Mouse (Mus musculus) heart, embryonic 14.5 days (tissue): ENCODE data around the gene Xpo1. TPM values are rescaled to one million over a fixed set of nuclear protein-coding genes. Genes with fewer than 3 reads are reported as not detected.

Experiments used
- ATAC-seq: fragments of 200-750 bp; cut with Nextera tagmentation; 2 replicates; pipeline ENCODE4 v1.8.0; 2017; ENCODE audit warnings: low read depth, moderate TSS enrichment; ENCODE audit not compliant: insufficient number of reproducible peaks, insufficient read depth, low FRiP score
- H3K27ac ChIP-seq, 2 experiments: fragments of 200-500 bp in 1 of 2; fragments of 300-500 bp in 1 of 2; sonication (generic) in 1 of 2; replicated peaks in 1 of 2; 2 replicates each; pipeline ENCODE4 v1.5.1; 2012 to 2014; ENCODE audit warnings: low read depth in 2 of 2, low read length in 2 of 2, control low read depth in 1 of 2, mild to moderate bottlenecking in 1 of 2, mixed read lengths in 1 of 2; ENCODE audit not compliant: control insufficient read depth in 1 of 2, insufficient read depth in 1 of 2
- H3K27me3 ChIP-seq: fragments of 300-500 bp; sonication (generic); 2 replicates; pipeline ENCODE4 v1.6.1; 2014; ENCODE audit warnings: mild to moderate bottlenecking, low read length, control low read depth; ENCODE audit not compliant: control insufficient read depth, insufficient read depth
- H3K36me3 ChIP-seq: fragments of 300-500 bp; sonication (generic); 2 replicates; pipeline ENCODE4 v1.6.1; 2014; ENCODE audit warnings: mild to moderate bottlenecking, control low read depth, low read length, mixed read lengths; ENCODE audit not compliant: control insufficient read depth, insufficient read depth
- H3K4me1 ChIP-seq, 2 experiments: fragments of 200-500 bp in 1 of 2; fragments of 300-500 bp in 1 of 2; sonication (generic) in 1 of 2; 2 replicates each; pipeline ENCODE4 v1.6.1; 2012 to 2014; ENCODE audit warnings: low read length in 2 of 2, control low read depth in 1 of 2, mixed read lengths in 1 of 2; ENCODE audit not compliant: control insufficient read depth in 2 of 2, insufficient read depth in 2 of 2
- H3K4me2 ChIP-seq: fragments of 300-500 bp; sonication (generic); 2 replicates; pipeline ENCODE4 v1.6.1; 2014; ENCODE audit warnings: mild to moderate bottlenecking, low read length
- H3K4me3 ChIP-seq, 2 experiments: fragments of 200-500 bp in 1 of 2; fragments of 300-500 bp in 1 of 2; sonication (generic) in 1 of 2; 2 replicates each; pipeline ENCODE4 v1.5.1; 2012 to 2014; ENCODE audit warnings: low read length in 2 of 2, mild to moderate bottlenecking in 2 of 2, control low read depth in 1 of 2, low read depth in 1 of 2, moderate library complexity in 1 of 2; ENCODE audit not compliant: control insufficient read depth in 1 of 2, insufficient read depth in 1 of 2
- H3K9ac ChIP-seq: fragments of 300-500 bp; sonication (generic); 2 replicates; pipeline ENCODE4 v1.6.1; 2014; ENCODE audit warnings: mild to moderate bottlenecking, low read length
- H3K9me3 ChIP-seq: fragments of 300-500 bp; sonication (generic); 2 replicates; pipeline ENCODE4 v1.6.1; 2016; ENCODE audit warnings: low read length, control low read depth; ENCODE audit not compliant: control insufficient read depth
- WGBS: fragments of 180-500 bp; shearing (Covaris S2); extraction: QIAGEN DNeasy Blood & Tissue Kit; methylation state at CpG from one replicate; pipeline ENCODE4 v1.1.7; 2014; 5-methylcytosine and 5-hydroxymethylcytosine counted together
- polyA plus RNA-seq: library from polyadenylated mRNA; unstranded; fragments of >200 nt; fragmentation: Nextera tagmentation; extraction: Ambion mirVana; gene quantifications from 2 replicates; pipeline ENCODE4 v1.2.1, GENCODE M21; 2014

Gene Xpo1
- polyA plus RNA-seq, 1 experiment from 2014 or later, result 71.0 TPM

GRCm38 (mm10) chr11:23332136-23332535 is 76.3 kb downstream of the Xpo1 start:
- Histone ChIP-seq H3K4me3 (no peak overlapping the region), H3K9ac (no peak overlapping the region), H3K36me3 (peaks cover 26% of the 10 kb centered on the region), H3K4me1 (no peaks in the 10 kb centered on the region; a peak in 1 of 4 replicates), H3K4me2 (no peak overlapping the region), H3K27me3 (no peaks in the 10 kb centered on the region), H3K9me3 (no peaks in the 10 kb centered on the region), H3K27ac (no peak overlapping the region)
- WGBS, result 67% methylated on average over 3 of the region's 3 CpGs
- ATAC-seq, result no peak

- no peaks in the 10 kb centered on the region; a peak in 1 of 4 replicates for H3K4me1 ChIP-seq
- no peaks in the 10 kb centered on the region for H3K9me3 ChIP-seq
- peaks cover 31% of the 10 kb centered on the region for H3K36me3 ChIP-seq
- no peak for ATAC-seq
- no peak overlapping the region for H3K4me3 ChIP-seq
- H3K27ac ChIP-seq, result no peak overlapping the region
- H3K27me3 ChIP-seq, result no peaks in the 10 kb centered on the region
- 66% methylated on average over 1 of the region's 1 CpGs for WGBS
- no peak overlapping the region for H3K4me2 ChIP-seq
- H3K9ac ChIP-seq, result no peak overlapping the region
These were observed 79.3 kb downstream of the Xpo1 start for GRCm38 (mm10) chr11:23335160-23335559.

Other genes with a start within 250 kb of the Xpo1 start
- 2.0 and 2.8 TPM in 2 replicates for gene Fam161a, start 248.5 kb upstream of the Xpo1 start, polyA plus RNA-seq
- 23.3 and 24.0 TPM in 2 replicates for gene Usp34, start 50.9 kb downstream of the Xpo1 start, polyA plus RNA-seq
- gene Ahsa2, start 242.0 kb downstream of the Xpo1 start, polyA plus RNA-seq, result 50.9 and 54.2 TPM in 2 replicates